Mouse (Mus musculus): ENCODE data around the gene Lpar1. TPM values are rescaled to one million over a fixed set of nuclear protein-coding genes. Genes with fewer than 3 reads are reported as not detected.

Gene Lpar1
- polyA plus RNA-seq, 1 experiment from 2014 or later: 76.6 TPM

DNA sequence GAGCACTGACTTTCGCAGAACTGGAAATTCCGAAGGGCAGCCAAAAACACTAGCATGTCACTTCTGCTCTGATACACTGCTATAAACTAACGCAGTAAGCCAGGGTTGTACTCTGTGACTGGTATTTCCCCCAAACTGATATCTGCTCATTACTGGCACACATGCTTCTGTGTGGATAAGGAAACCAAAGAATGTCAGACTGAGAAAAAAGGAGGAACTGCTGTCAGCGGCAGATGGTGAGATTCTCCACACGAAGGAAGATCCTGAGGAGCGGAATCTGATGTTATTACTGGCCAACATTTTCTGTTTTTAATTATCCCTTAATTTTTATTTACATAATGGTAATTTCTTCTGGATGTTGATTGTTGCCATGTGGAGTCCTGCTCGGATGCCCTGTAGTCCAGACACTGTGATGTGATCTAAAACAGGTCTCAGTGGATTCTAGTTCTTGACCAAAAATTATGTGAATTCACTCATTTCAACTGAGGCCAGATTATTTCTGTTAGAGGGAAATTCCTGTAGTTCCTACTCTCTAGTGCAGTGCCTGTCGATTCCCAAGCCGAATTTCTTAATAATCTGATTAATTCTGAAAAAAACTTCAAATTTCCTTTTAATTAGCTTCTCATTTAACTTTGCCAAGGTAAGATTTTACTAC, 130.3 kb downstream of the Lpar1 start:
- no peak overlapping the region for H3K9ac ChIP-seq (ENCODE audit: low read length)
- ATAC-seq (ENCODE audit: insufficient read depth, low FRiP score): no peak
- no peaks in the 10 kb centered on the region for H3K36me3 ChIP-seq (ENCODE audit: control insufficient read depth, insufficient read depth, low read length)
- no peak overlapping the region for H3K4me2 ChIP-seq (ENCODE audit: low read depth, low read length)
- 57% methylated on average over 9 of the region's 9 CpGs for WGBS
- 0 out of 2 replicates have a peak, but pooled peaks cover 5% of the 10 kb centered on the region for H3K9me3 ChIP-seq (replicated peaks; ENCODE audit: control insufficient read depth, low read length)
- no peaks in the 10 kb centered on the region for H3K4me1 ChIP-seq (ENCODE audit: control insufficient read depth, insufficient read depth, low read length)
- H3K4me3 ChIP-seq (replicated peaks; ENCODE audit: low read length): no peak overlapping the region
- H3K27me3 ChIP-seq (ENCODE audit: control insufficient read depth, insufficient read depth, low read length): no peaks in the 10 kb centered on the region
- no peak overlapping the region for H3K27ac ChIP-seq (ENCODE audit: low read length)

GRCm38 (mm10) chr4:58419225-58419624, 134.5 kb downstream of the Lpar1 start:
- no peak for ATAC-seq (ENCODE audit: insufficient read depth, low FRiP score)
- Histone ChIP-seq H3K9ac (ENCODE audit: low read length) (no peak overlapping the region), H3K9me3 (replicated peaks; ENCODE audit: control insufficient read depth, low read length) (0 out of 2 replicates have a peak, but pooled peaks cover 5% of the 10 kb centered on the region), H3K36me3 (ENCODE audit: control insufficient read depth, insufficient read depth, low read length) (no peaks in the 10 kb centered on the region), H3K4me2 (ENCODE audit: low read depth, low read length) (no peak overlapping the region), H3K4me3 (replicated peaks; ENCODE audit: low read length) (no peak overlapping the region), H3K4me1 (ENCODE audit: control insufficient read depth, insufficient read depth, low read length) (no peaks in the 10 kb centered on the region), H3K27ac (ENCODE audit: low read length) (no peak overlapping the region), H3K27me3 (ENCODE audit: control insufficient read depth, insufficient read depth, low read length) (no peaks in the 10 kb centered on the region)
- 30% methylated on average over 5 of the region's 5 CpGs for WGBS

GRCm38 (mm10) chr4:58417319-58417718, 136.4 kb downstream of the Lpar1 start:
- Histone ChIP-seq H3K4me2 (ENCODE audit: low read depth, low read length) (no peak overlapping the region), H3K27ac (ENCODE audit: low read length) (no peak overlapping the region), H3K36me3 (ENCODE audit: control insufficient read depth, insufficient read depth, low read length) (no peaks in the 10 kb centered on the region), H3K4me3 (replicated peaks; ENCODE audit: low read length) (no peak overlapping the region), H3K4me1 (ENCODE audit: control insufficient read depth, insufficient read depth, low read length) (no peaks in the 10 kb centered on the region), H3K9ac (ENCODE audit: low read length) (no peak overlapping the region), H3K27me3 (ENCODE audit: control insufficient read depth, insufficient read depth, low read length) (no peaks in the 10 kb centered on the region), H3K9me3 (replicated peaks; ENCODE audit: control insufficient read depth, low read length) (peaks cover 8% of the 10 kb centered on the region; the same call in 1 of the 2 replicates)
- no peak for ATAC-seq (ENCODE audit: insufficient read depth, low FRiP score)
- WGBS: 57% methylated on average over 4 of the region's 4 CpGs

DNA sequence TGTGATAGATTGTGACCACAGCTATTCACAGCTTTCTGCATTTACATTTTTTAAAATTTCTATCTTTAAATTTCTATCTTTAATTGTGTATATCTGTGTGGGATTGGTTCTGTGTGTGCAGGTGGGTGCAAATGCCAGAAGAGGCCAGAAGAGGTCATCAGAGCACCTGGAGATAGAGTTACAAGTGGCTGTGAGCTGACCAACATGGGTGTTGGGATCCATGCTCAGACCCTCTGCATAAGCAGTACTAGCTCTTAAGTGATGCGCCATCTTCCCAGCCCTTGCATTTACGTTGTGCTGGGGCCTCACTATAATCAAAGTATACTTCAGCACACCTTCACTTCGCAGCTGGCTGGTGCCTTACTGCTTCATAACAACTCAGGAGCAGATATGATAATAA, 138.2 kb downstream of the Lpar1 start:
- Histone ChIP-seq H3K27ac (ENCODE audit: low read length) (no peak overlapping the region), H3K4me1 (ENCODE audit: control insufficient read depth, insufficient read depth, low read length) (no peaks in the 10 kb centered on the region), H3K9ac (ENCODE audit: low read length) (no peak overlapping the region), H3K36me3 (ENCODE audit: control insufficient read depth, insufficient read depth, low read length) (no peaks in the 10 kb centered on the region), H3K4me3 (replicated peaks; ENCODE audit: low read length) (no peak overlapping the region), H3K27me3 (ENCODE audit: control insufficient read depth, insufficient read depth, low read length) (no peaks in the 10 kb centered on the region), H3K4me2 (ENCODE audit: low read depth, low read length) (no peak overlapping the region), H3K9me3 (replicated peaks; ENCODE audit: control insufficient read depth, low read length) (peaks cover 3% of the 10 kb centered on the region; the same call in 1 of the 2 replicates)
- no peak for ATAC-seq (ENCODE audit: insufficient read depth, low FRiP score)
- WGBS: 93% methylated on average over 3 of the region's 3 CpGs

GRCm38 (mm10) chr4:58413188-58414185, 140.2 kb downstream of the Lpar1 start:
- H3K4me1 ChIP-seq (ENCODE audit: control insufficient read depth, insufficient read depth, low read length): no peaks in the 10 kb centered on the region
- 64% methylated on average over 13 of the region's 13 CpGs for WGBS
- no peak overlapping the region for H3K4me3 ChIP-seq (replicated peaks; ENCODE audit: low read length)
- H3K27me3 ChIP-seq (ENCODE audit: control insufficient read depth, insufficient read depth, low read length): no peaks in the 10 kb centered on the region
- peaks cover 3% of the 10 kb centered on the region; the same call in 1 of the 2 replicates for H3K9me3 ChIP-seq (replicated peaks; ENCODE audit: control insufficient read depth, low read length)
- no peaks in the 10 kb centered on the region for H3K36me3 ChIP-seq (ENCODE audit: control insufficient read depth, insufficient read depth, low read length)
- no peak overlapping the region for H3K4me2 ChIP-seq (ENCODE audit: low read depth, low read length)
- no peak overlapping the region; the same call in 1 of the 2 replicates for H3K27ac ChIP-seq (ENCODE audit: low read length)
- ATAC-seq (ENCODE audit: insufficient read depth, low FRiP score): no peak
- no peak overlapping the region for H3K9ac ChIP-seq (ENCODE audit: low read length)

DNA sequence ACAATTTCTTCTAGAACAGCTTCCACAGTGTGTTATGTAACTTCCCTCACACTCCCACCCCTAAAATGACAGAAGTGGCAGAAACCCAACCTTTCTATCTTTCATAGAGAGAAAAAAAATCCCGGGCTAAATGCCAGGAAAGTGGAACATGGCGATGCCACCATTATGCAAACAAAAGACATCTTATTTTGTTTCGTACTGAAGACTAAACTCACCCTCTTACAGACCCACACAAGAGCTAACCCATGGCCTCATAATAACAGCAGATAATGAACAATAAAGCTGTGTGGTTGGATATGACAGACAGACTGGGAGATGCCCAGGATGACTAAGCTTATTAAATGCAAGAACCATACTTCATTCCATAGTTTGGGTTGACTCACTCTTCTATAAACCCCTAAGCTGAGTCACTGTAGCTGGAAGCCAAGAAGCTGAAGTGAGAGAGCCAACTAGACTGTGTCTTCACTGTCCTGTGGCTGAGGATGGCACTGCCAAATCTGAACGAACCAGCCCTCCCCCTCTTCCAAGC, 151.7 kb downstream of the Lpar1 start:
- H3K27ac ChIP-seq (ENCODE audit: low read length): no peak overlapping the region
- H3K9me3 ChIP-seq (replicated peaks; ENCODE audit: control insufficient read depth, low read length): no peaks in the 10 kb centered on the region
- no peaks in the 10 kb centered on the region for H3K4me1 ChIP-seq (ENCODE audit: control insufficient read depth, insufficient read depth, low read length)
- no peak overlapping the region for H3K9ac ChIP-seq (ENCODE audit: low read length)
- H3K36me3 ChIP-seq (ENCODE audit: control insufficient read depth, insufficient read depth, low read length): no peaks in the 10 kb centered on the region
- no peak overlapping the region for H3K4me3 ChIP-seq (replicated peaks; ENCODE audit: low read length)
- no peaks in the 10 kb centered on the region for H3K27me3 ChIP-seq (ENCODE audit: control insufficient read depth, insufficient read depth, low read length)
- 74% methylated on average over 4 of the region's 4 CpGs for WGBS
- peak; percentile 44; the same call in 1 of the 2 replicates for ATAC-seq (ENCODE audit: insufficient read depth, low FRiP score)
- no peak overlapping the region for H3K4me2 ChIP-seq (ENCODE audit: low read depth, low read length)

GRCm38 (mm10) chr4:58400861-58401341, 152.8 kb downstream of the Lpar1 start:
- peak; percentile 53; the same call in 1 of the 2 replicates for ATAC-seq (ENCODE audit: insufficient read depth, low FRiP score)
- Histone ChIP-seq H3K36me3 (ENCODE audit: control insufficient read depth, insufficient read depth, low read length) (no peaks in the 10 kb centered on the region), H3K9ac (ENCODE audit: low read length) (no peak overlapping the region), H3K27me3 (ENCODE audit: control insufficient read depth, insufficient read depth, low read length) (no peaks in the 10 kb centered on the region), H3K4me2 (ENCODE audit: low read depth, low read length) (no peak overlapping the region), H3K4me3 (replicated peaks; ENCODE audit: low read length) (no peak overlapping the region), H3K9me3 (replicated peaks; ENCODE audit: control insufficient read depth, low read length) (no peaks in the 10 kb centered on the region), H3K27ac (ENCODE audit: low read length) (peak overlapping the region; percentile 38), H3K4me1 (ENCODE audit: control insufficient read depth, insufficient read depth, low read length) (no peaks in the 10 kb centered on the region)
- 76% methylated on average over 12 of the region's 12 CpGs for WGBS

Data from stomach, embryonic 16.5 days (tissue).